Comparison of ENCODE assay signal across 9 mouse cellular contexts in the genomic region with DNA sequence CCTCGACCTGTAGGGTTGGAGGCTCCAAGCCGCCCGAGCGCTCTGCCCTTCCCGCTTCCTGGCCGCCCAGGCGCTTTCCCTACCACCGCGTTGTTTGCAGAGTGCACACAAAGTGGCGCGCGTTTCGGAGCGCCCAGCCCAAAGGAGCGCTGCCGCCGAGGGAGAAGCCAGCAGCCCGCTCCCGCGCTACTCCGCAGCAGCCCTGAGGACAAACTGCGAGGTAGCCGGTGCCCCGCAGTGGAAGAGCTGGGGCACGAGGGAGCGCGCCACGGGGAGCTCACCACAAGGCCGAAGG. TPM values are rescaled to one million over a fixed set of nuclear protein-coding genes. Genes with fewer than 3 reads are reported as not detected.
DNase-seq lines count a peak whose midpoint lies in the region; ATAC-seq and TF ChIP-seq lines count a peak whose summit lies in the region.
"Had no signal": no experiment of that assay in that cellular context is flagged by ENCODE, and none has a peak within 500 bp of the region (broad histone marks: within the 10 kb centered on the region; RNA-seq: fewer than 3 reads in every experiment).

No protein-coding gene starts in this region.

- no peak for ATAC-seq in liver, embryonic 11.5 days (replicated peaks; ENCODE audit: low FRiP score)
- peak; percentile 26; the same call in 1 of the 2 replicates for ATAC-seq in intestine, postnatal 0 days
- ATAC-seq in neural tube, embryonic 14.5 days (ENCODE audit: low read depth): no peak

- H3K36me3 ChIP-seq in liver, embryonic 11.5 days (ENCODE audit: control insufficient read depth, insufficient read depth, low read length): no peaks in the 10 kb centered on the region
- no peaks in the 10 kb centered on the region for H3K36me3 ChIP-seq in forebrain, embryonic 10.5 days (replicated peaks)
- no peaks in the 10 kb centered on the region for H3K36me3 ChIP-seq in intestine, postnatal 0 days (ENCODE audit: control insufficient read depth, insufficient read depth)
- H3K36me3 ChIP-seq in neural tube, embryonic 14.5 days (ENCODE audit: control insufficient read depth, insufficient read depth, low read length): no peaks in the 10 kb centered on the region

- H3K4me3 ChIP-seq in liver, embryonic 11.5 days (ENCODE audit: low read depth, low read length): peak overlapping the region; percentile 59
- peak overlapping the region; percentile 54 for H3K4me3 ChIP-seq in forebrain, embryonic 10.5 days
- H3K4me3 ChIP-seq in intestine, postnatal 0 days (ENCODE audit: low read depth, low read length): peak overlapping the region; percentile 49
- peak overlapping the region; percentile 20; the same call in 1 of the 2 replicates for H3K4me3 ChIP-seq in neural tube, embryonic 14.5 days (ENCODE audit: low read depth, low read length)

- H3K4me2 ChIP-seq in liver, embryonic 11.5 days: peak overlapping the region; percentile 63
- H3K4me2 ChIP-seq in intestine, postnatal 0 days (replicated peaks; ENCODE audit: low read depth): peak overlapping the region; percentile 83
- peak overlapping the region; percentile 39 for H3K4me2 ChIP-seq in neural tube, embryonic 14.5 days (ENCODE audit: low read depth, low read length)

- no peaks in the 10 kb centered on the region for H3K9me3 ChIP-seq in liver, embryonic 11.5 days (ENCODE audit: control insufficient read depth, low read length)
- no peaks in the 10 kb centered on the region for H3K9me3 ChIP-seq in forebrain, embryonic 10.5 days
- no peaks in the 10 kb centered on the region for H3K9me3 ChIP-seq in intestine, postnatal 0 days (ENCODE audit: control insufficient read depth)
- no peaks in the 10 kb centered on the region for H3K9me3 ChIP-seq in neural tube, embryonic 14.5 days (ENCODE audit: control insufficient read depth, low read length)

- DNase-seq in liver, embryonic 11.5 days (ENCODE audit: low spot score): no peak
- no peak for DNase-seq in liver
- peak; percentile 67 for DNase-seq in forebrain, embryonic 10.5 days (ENCODE audit: extremely low spot score, low spot score)
- no peak for DNase-seq in spleen, postnatal 36 days (ENCODE audit: low spot score in 2 of 2)
- no peak for DNase-seq in gastrocnemius, postnatal 36 days
- no peak for DNase-seq in urinary bladder, postnatal 10 days (ENCODE audit: low spot score)

- peak overlapping the region; percentile 90 for H3K27ac ChIP-seq in liver, embryonic 11.5 days (ENCODE audit: low read depth, low read length)
- peak overlapping the region; percentile 84 for H3K27ac ChIP-seq in forebrain, embryonic 10.5 days
- peak overlapping the region; percentile 91 for H3K27ac ChIP-seq in intestine, postnatal 0 days (ENCODE audit: low read depth, low read length)
- no peak overlapping the region for H3K27ac ChIP-seq in neural tube, embryonic 14.5 days (ENCODE audit: low read depth, low read length)

- peaks cover 4% of the 10 kb centered on the region; the same call in 1 of the 2 replicates for H3K4me1 ChIP-seq in liver, embryonic 11.5 days (replicated peaks; ENCODE audit: control insufficient read depth, insufficient read depth, low read length)
- peaks cover 67% of the 10 kb centered on the region for H3K4me1 ChIP-seq in forebrain, embryonic 10.5 days
- 0 out of 2 replicates have a peak, but pooled peaks cover 3% of the 10 kb centered on the region for H3K4me1 ChIP-seq in intestine, postnatal 0 days (replicated peaks; ENCODE audit: control insufficient read depth, insufficient read depth, low read length)
- H3K4me1 ChIP-seq in neural tube, embryonic 14.5 days (ENCODE audit: control insufficient read depth, insufficient read depth, low read length): peaks cover 15% of the 10 kb centered on the region; the same call in 1 of the 2 replicates

- intact Hi-C loops in gastrocnemius, postnatal 36 days (cut with DNase I): no loop called here

- under 1% methylated on average over 29 of the region's 29 CpGs for WGBS in liver, embryonic 11.5 days
- WGBS in forebrain, embryonic 10.5 days: under 1% methylated on average over 29 of the region's 29 CpGs
- WGBS in intestine, postnatal 0 days: 1% methylated on average over 29 of the region's 29 CpGs
- WGBS in neural tube, embryonic 14.5 days: under 1% methylated on average over 29 of the region's 29 CpGs

- H3K9ac ChIP-seq in liver, embryonic 11.5 days (ENCODE audit: low read depth, low read length): peak overlapping the region; percentile 76
- H3K9ac ChIP-seq in intestine, postnatal 0 days (ENCODE audit: low read depth, low read length): peak overlapping the region; percentile 60
- peak overlapping the region; percentile 34; the same call in 1 of the 2 replicates for H3K9ac ChIP-seq in neural tube, embryonic 14.5 days (replicated peaks; ENCODE audit: low read depth, low read length)

- no peak for TF ChIP-seq CTCF in intestine, postnatal 0 days (IDR thresholded peaks at IDR 0.05; ENCODE audit: low read depth)

- peaks cover 100% of the 10 kb centered on the region for H3K27me3 ChIP-seq in liver, embryonic 11.5 days (replicated peaks; ENCODE audit: control insufficient read depth, insufficient read depth, low read length)
- H3K27me3 ChIP-seq in forebrain, embryonic 10.5 days (ENCODE audit: poor library complexity, severe bottlenecking): peaks cover 100% of the 10 kb centered on the region
- H3K27me3 ChIP-seq in intestine, postnatal 0 days (replicated peaks; ENCODE audit: control insufficient read depth, insufficient read depth, low read length): peaks cover 87% of the 10 kb centered on the region
- peaks cover 62% of the 10 kb centered on the region for H3K27me3 ChIP-seq in neural tube, embryonic 14.5 days (ENCODE audit: control insufficient read depth, insufficient read depth, low read length)

RNA-seq across cellular contexts. Expression of a gene that starts 6.0 kb away (rescaled TPM):
- 390 and 480 TPM in 2 replicates for polyA plus RNA-seq in liver, embryonic 11.5 days (2014; fragmentation: Nextera tagmentation; extraction: Ambion mirVana)
- 126 and 132 TPM in 2 replicates for polyA plus RNA-seq in forebrain, embryonic 10.5 days (2016; fragmentation: Nextera tagmentation; extraction: Ambion mirVana)
- 483 and 499 TPM in 2 replicates for polyA plus RNA-seq in intestine, postnatal 0 days (2015; fragmentation: Nextera tagmentation; extraction: Ambion mirVana)
- polyA plus RNA-seq in neural tube, embryonic 14.5 days (2014; fragmentation: Nextera tagmentation; extraction: Ambion mirVana): 24.6 and 171 TPM in 2 replicates
- total RNA-seq in gastrocnemius, postnatal 36 days (2021): 10 to 100 TPM; 87.0 to 98.1 TPM
- total RNA-seq: monocyte, adult 5-6 weeks had no signal

RNA-seq across cellular contexts. Expression of a gene that starts 9.1 kb away (rescaled TPM):
- not detected in 2 replicates for polyA plus RNA-seq in liver, embryonic 11.5 days (2014; fragmentation: Nextera tagmentation; extraction: Ambion mirVana)
- not detected in 2 replicates for polyA plus RNA-seq in forebrain, embryonic 10.5 days (2016; fragmentation: Nextera tagmentation; extraction: Ambion mirVana)
- polyA plus RNA-seq in intestine, postnatal 0 days (2015; fragmentation: Nextera tagmentation; extraction: Ambion mirVana): not detected in 2 replicates
- not detected in 2 replicates for polyA plus RNA-seq in neural tube, embryonic 14.5 days (2014; fragmentation: Nextera tagmentation; extraction: Ambion mirVana)
- total RNA-seq in gastrocnemius, postnatal 36 days (2021): under 1 TPM in 1 of 2 experiments, not detected in 1; 0.17 TPM
- total RNA-seq: monocyte, adult 5-6 weeks had no signal
